Mouse (Mus musculus): ENCODE measurements at regions not wholly inside any gene's neighbourhood (a gene's known extent, or its start where the extent isn't known, plus 50 kb on each side); places are given as distances from the start of the nearest gene placed in this dataset.

- no peak for TF ChIP-seq CTCF (IDR thresholded peaks at IDR 0.05; ENCODE audit: low read depth, low read length)
- TF ChIP-seq POLR2A (IDR thresholded peaks at IDR 0.05; ENCODE audit: borderline replicate concordance, low read depth, low read length) = no peak
Observed at GRCm38 (mm10) chr1:107946204-107946939, 356.6 kb downstream of the Serpinb8 start.

Data from bone marrow macrophage, adult 2 months (primary cell).